Mouse (Mus musculus) bone marrow, adult 2 months (tissue): ENCODE data around the gene Nutf2-ps1.

Experiments used
- CTCF ChIP-seq: fragments of 200-500 bp; IDR thresholded peaks from 2 replicates; pipeline ENCODE4 v1.5.1; 2011; ENCODE audit warnings: low read length, control low read depth; ENCODE audit not compliant: control insufficient read depth, insufficient read depth
- POLR2A ChIP-seq: fragments of 200-500 bp; IDR thresholded peaks from 2 replicates; pipeline ENCODE4 v1.6.1; 2011; ENCODE audit warnings: low read depth, mild to moderate bottlenecking, control low read depth, low read length, borderline replicate concordance; ENCODE audit not compliant: control insufficient read depth

DNA sequence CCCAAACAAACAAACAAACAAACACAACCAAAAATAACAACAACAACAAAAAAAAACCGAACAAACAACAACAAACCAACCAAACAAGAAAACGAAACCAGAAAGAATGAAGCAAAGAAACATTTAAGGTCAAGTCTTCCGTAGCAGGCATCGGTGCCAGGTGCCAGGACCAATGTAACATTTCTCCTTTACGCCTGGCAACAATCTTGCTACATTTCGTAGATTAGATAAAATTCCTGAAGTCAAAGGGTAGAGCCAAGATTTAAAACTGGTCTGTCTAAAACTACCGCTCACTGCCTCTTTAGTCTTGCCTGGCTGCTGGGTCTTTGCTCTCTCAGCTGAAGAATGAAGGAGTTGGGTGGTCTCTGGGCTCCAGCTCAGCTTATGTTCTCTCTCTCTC is 12.8 kb downstream of the Nutf2-ps1 start:
- TF ChIP-seq CTCF = no peak
- no peak for TF ChIP-seq POLR2A
